Mouse (Mus musculus): Measurements from ENCODE around the gene Fbn1. TPM values are rescaled to one million over a fixed set of nuclear protein-coding genes. Genes with fewer than 3 reads are reported as not detected.

Gene Fbn1
- polyA plus RNA-seq (2012; rRNA removed): 3.1 and 6.9 TPM in 2 replicates

DNA sequence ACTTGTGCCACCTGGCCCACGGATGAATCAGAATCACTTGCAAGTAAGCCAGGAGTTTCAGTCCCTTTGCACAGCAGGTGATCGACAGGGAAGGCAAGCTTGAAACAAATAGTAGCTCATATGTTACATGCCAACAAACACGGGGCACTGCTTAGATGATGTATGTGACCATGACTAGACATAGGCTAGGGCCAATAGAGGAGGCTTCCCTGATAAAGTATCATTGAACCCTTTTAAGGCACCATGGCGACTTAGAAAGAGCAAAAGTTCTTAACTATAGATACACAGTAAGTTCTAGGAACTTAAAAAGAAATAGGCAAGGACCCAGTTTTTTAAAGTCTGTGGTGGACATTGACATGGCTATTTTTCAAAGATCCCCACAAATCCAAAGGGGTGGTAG, at the start of gene Fbn1:
Gene Fbn1 (minus strand): TSS at position 101 of the 400 bp plus-strand sequence.
- no peak for DNase-seq (ENCODE audit: low read depth)
- no peak for TF ChIP-seq POLR2A (IDR thresholded peaks at IDR 0.05; ENCODE audit: borderline replicate concordance, extremely low read depth, insufficient read depth, insufficient read length, poor library complexity, severe bottlenecking)
- no peak for TF ChIP-seq CTCF (IDR thresholded peaks at IDR 0.05; ENCODE audit: borderline replicate concordance, extremely low read depth, insufficient read depth, insufficient read length)

DNA sequence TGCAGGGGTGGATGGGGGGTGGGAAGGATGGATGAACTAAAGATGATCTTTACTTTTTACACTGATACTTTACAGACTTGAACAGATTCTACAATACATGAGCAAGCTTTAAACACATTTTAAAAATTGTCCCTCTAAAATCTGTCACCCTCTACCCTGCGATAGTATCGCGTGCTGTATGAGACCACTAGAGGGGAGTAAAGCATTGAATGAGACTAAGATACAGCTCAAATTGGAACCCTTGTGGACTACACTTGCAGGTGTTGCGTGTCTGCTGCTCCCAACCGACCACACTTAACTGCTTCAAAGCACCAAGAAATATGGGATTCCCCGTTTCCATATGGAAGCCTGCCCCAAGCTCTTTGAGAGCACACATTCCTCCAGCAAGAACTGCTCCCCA, 48.0 kb upstream of the Fbn1 start:
- DNase-seq (ENCODE audit: low read depth): no peak
- no peak for TF ChIP-seq POLR2A (IDR thresholded peaks at IDR 0.05; ENCODE audit: borderline replicate concordance, extremely low read depth, insufficient read depth, insufficient read length, poor library complexity, severe bottlenecking)
- TF ChIP-seq CTCF (IDR thresholded peaks at IDR 0.05; ENCODE audit: borderline replicate concordance, extremely low read depth, insufficient read depth, insufficient read length): no peak

DNA sequence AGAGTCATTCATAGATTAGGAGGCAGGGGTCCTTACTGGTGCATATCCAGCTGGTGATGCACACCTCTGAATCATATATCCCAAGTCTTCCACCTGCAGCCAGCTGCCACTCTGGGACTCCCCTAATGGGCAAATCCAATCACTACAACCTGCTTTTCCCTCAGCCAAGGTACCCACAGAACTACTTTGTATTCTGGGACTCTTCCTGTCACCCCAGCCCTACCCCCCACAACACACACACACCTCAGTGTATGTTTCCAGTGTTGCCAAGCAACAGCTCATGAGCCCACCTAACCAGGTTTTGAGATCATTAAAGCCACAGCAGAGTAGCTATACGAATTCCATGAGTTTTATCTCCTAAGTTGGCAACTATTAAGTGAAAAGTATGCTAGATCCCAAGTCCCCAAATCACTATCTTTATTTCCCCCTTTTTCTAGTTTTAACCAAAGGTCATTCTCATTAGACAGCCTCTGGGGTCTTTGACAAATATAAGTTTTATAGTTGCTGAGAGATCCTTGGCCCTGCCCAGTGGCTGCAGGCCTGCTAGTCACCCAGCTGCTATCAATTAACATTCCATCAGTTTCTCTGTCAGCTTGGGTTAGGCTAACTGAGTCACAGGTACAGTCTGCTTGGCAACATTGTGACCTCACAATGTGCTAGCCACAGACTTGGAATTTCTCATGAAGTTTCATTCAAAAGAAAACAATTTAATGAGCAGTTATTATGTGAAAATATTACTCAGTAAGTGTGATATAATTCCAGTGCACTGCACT, 41.2 kb upstream of the Fbn1 start:
- DNase-seq (ENCODE audit: low read depth): no peak
- TF ChIP-seq POLR2A (IDR thresholded peaks at IDR 0.05; ENCODE audit: borderline replicate concordance, extremely low read depth, insufficient read depth, insufficient read length, poor library complexity, severe bottlenecking) (no peak), CTCF (IDR thresholded peaks at IDR 0.05; ENCODE audit: borderline replicate concordance, extremely low read depth, insufficient read depth, insufficient read length) (no peak)

DNA sequence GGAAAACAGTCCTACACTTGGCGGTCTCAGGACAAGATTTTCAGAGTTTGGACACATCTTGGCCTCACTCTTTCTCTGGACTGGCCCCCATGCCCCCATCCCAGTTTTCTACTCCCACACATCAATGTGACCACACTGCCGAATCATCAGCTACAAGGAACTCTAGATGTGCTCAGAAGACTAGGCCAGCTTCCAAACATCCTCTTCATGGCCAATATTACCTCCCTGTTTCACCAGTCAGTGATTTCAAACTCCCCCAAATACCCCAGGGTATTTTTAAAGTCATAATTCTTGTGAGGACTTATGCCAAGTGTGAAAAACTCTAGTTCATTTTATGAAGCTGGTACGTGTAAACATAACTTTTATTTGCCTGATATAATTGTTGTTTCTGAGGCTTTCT, 37.2 kb upstream of the Fbn1 start:
- DNase-seq (ENCODE audit: low read depth): no peak
- TF ChIP-seq CTCF (IDR thresholded peaks at IDR 0.05; ENCODE audit: borderline replicate concordance, extremely low read depth, insufficient read depth, insufficient read length) (no peak), POLR2A (IDR thresholded peaks at IDR 0.05; ENCODE audit: borderline replicate concordance, extremely low read depth, insufficient read depth, insufficient read length, poor library complexity, severe bottlenecking) (no peak)

DNA sequence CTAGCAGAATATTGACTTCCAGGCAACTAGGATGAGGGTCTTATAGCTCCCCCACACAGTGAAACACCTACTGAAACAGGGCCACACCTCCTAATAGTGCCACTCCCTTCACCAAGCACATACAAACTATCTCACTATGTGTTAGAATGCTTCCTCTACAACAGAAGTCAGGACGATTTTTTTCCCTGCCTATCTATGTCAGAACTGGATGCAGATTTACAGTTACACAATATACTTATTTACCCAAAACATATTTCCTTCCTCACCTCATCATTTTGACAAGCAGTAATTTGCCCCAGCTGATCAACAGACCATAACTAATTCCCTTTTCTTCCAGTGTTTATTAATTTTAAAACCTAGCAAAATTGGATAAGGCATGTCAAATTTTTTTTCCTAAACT, 35.9 kb upstream of the Fbn1 start:
- TF ChIP-seq CTCF (IDR thresholded peaks at IDR 0.05; ENCODE audit: borderline replicate concordance, extremely low read depth, insufficient read depth, insufficient read length) (no peak), POLR2A (IDR thresholded peaks at IDR 0.05; ENCODE audit: borderline replicate concordance, extremely low read depth, insufficient read depth, insufficient read length, poor library complexity, severe bottlenecking) (no peak)
- DNase-seq (ENCODE audit: low read depth): no peak

DNA sequence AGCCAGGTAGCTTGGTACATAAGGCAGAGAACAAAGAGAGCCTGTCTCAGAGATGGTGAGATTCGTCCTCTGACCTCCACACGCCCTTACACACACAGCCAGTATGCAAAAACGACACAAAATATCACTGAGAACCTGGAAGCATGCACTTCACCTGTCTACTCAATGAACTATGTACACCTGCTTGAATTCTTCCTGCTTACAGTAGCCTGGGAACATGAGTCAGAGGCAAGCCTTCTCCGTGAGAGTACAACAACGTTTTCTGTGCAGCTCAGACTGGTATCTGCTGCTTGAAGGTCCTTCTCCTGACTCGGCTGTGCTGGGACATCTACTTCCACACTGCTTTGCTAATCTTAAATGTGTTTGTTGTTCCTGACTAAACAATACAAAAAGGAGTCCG, 33.7 kb upstream of the Fbn1 start:
- DNase-seq (ENCODE audit: low read depth): no peak
- TF ChIP-seq POLR2A (IDR thresholded peaks at IDR 0.05; ENCODE audit: borderline replicate concordance, extremely low read depth, insufficient read depth, insufficient read length, poor library complexity, severe bottlenecking) (no peak), CTCF (IDR thresholded peaks at IDR 0.05; ENCODE audit: borderline replicate concordance, extremely low read depth, insufficient read depth, insufficient read length) (no peak)

DNA sequence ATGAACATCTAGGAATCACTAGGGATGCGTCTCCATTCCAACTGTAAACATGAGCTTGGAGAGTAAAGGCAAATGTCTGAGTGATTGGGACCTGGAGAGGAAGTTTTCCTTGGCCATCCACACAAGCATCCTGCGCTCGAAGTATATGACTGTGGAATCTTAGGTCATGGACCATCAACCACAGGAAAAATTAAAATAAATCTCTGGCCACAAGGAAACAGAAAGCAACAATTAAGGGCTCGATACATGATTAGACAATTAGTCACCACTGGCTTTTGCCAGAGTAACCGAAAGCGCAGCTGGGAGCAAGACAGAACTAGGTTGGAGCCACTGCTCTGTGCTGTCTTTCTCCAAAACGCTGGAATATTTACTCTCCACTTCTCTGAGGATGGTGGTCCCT, 32.8 kb upstream of the Fbn1 start:
- TF ChIP-seq CTCF (IDR thresholded peaks at IDR 0.05; ENCODE audit: borderline replicate concordance, extremely low read depth, insufficient read depth, insufficient read length) (no peak), POLR2A (IDR thresholded peaks at IDR 0.05; ENCODE audit: borderline replicate concordance, extremely low read depth, insufficient read depth, insufficient read length, poor library complexity, severe bottlenecking) (no peak)
- DNase-seq (ENCODE audit: low read depth): no peak

DNA sequence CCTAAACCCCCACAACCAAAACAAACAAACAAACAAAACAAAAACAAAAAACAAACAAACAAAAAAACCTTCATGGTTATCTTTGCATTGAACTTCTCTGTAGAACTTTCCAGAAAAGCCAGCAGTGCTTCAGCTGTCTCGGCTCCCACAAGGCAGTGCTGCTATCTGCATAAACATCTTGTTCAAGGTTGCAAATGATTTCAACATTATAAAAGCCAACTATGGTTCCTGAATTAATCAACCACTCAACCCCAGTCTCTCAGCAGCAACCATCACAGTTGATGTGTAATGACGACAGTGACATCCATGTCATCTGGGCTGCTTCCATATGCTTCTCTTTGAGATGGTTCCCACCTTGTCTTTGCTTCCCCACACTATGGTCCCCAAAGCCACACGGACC, 31.8 kb upstream of the Fbn1 start:
- TF ChIP-seq CTCF (IDR thresholded peaks at IDR 0.05; ENCODE audit: borderline replicate concordance, extremely low read depth, insufficient read depth, insufficient read length): no peak
- TF ChIP-seq POLR2A (IDR thresholded peaks at IDR 0.05; ENCODE audit: borderline replicate concordance, extremely low read depth, insufficient read depth, insufficient read length, poor library complexity, severe bottlenecking): no peak
- DNase-seq (ENCODE audit: low read depth): no peak

DNA sequence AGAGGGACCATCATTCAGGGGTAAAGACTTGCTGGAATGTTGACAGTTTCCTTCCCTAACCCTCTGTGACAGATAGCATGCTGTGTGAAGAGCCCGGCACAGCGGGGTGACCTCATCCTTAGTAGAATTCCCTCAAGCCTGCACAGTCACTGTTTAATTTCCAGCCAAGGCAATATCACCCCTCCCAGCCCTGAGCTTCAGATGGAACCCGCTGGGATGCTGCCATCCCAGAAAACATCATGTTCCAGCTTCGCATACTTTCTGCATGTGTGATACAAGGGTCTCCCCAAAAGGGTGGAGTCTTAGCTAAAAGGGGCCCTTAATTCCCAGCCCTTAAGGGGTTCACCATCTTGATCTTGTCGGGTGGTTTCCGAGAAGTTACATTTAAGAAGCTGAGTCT, 22.9 kb upstream of the Fbn1 start:
- DNase-seq (ENCODE audit: low read depth): no peak
- TF ChIP-seq CTCF (IDR thresholded peaks at IDR 0.05; ENCODE audit: borderline replicate concordance, extremely low read depth, insufficient read depth, insufficient read length) (no peak), POLR2A (IDR thresholded peaks at IDR 0.05; ENCODE audit: borderline replicate concordance, extremely low read depth, insufficient read depth, insufficient read length, poor library complexity, severe bottlenecking) (no peak)

DNA sequence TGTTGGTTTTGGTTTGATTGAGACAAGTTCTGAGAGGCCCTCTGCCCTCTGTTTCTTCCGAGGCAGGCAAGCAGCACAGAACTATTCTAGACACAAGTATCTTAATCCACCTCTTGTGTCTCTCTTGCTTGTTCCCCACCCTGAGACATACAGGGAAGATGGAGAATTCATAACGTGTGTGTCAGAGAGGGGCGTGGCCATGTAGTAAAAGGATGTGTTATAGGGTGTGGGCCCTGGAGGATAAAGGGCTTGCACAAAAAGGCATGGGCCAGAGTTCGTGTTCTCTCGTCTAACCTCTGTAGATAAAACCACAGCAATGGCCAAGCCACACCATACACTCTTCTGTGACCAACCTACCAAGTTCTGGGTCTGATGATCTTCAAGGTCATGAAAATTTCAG, 18.8 kb upstream of the Fbn1 start:
- no peak for TF ChIP-seq CTCF (IDR thresholded peaks at IDR 0.05; ENCODE audit: borderline replicate concordance, extremely low read depth, insufficient read depth, insufficient read length)
- TF ChIP-seq POLR2A (IDR thresholded peaks at IDR 0.05; ENCODE audit: borderline replicate concordance, extremely low read depth, insufficient read depth, insufficient read length, poor library complexity, severe bottlenecking): no peak
- DNase-seq (ENCODE audit: low read depth): no peak

DNA sequence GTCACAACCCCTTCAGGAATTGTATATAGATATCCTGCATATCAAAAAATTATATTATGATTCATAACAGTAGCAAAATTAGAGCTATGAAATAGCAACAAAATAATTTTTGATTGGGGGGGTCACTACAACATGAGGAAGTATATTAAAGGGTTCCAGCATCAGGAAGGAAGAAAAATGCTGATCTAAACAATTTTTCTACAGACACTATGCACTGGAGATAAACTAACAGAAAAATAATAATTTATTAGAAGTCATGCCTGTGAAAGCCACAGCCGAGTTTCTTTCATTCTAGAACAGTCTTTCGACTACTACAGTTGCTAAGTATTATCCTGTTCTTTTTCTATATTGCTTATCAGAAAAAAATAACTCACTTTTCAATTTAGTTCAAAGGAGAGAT, 17.7 kb upstream of the Fbn1 start:
- no peak for TF ChIP-seq POLR2A (IDR thresholded peaks at IDR 0.05; ENCODE audit: borderline replicate concordance, extremely low read depth, insufficient read depth, insufficient read length, poor library complexity, severe bottlenecking)
- TF ChIP-seq CTCF (IDR thresholded peaks at IDR 0.05; ENCODE audit: borderline replicate concordance, extremely low read depth, insufficient read depth, insufficient read length): no peak
- DNase-seq (ENCODE audit: low read depth): no peak

DNA sequence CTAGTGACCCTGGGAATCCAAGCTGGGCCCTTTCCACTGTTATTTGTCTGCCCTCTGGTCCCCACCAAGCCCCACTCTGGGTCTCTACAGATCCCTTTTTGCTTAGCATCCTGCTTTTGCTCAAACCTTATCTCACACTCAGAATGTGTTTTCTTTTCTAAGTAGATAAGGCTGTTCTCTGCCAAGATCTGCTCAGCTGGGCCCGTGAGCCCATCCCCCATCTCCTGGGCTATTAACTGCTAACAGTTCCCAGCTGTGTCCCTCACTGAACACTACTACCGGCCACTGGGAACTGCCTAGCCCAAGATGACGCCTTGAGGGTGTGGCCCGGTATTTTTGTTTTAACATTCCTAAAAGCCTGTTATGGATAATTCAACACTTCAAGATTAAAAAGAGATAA, 8.8 kb upstream of the Fbn1 start:
- peak; percentile 43 for DNase-seq (ENCODE audit: low read depth)
- TF ChIP-seq CTCF (IDR thresholded peaks at IDR 0.05; ENCODE audit: borderline replicate concordance, extremely low read depth, insufficient read depth, insufficient read length) (no peak), POLR2A (IDR thresholded peaks at IDR 0.05; ENCODE audit: borderline replicate concordance, extremely low read depth, insufficient read depth, insufficient read length, poor library complexity, severe bottlenecking) (no peak)

Data from brain, embryonic 14.5 days (tissue).